Mouse (Mus musculus) CH12.LX (cell line): ENCODE results near the gene Ager. TPM values are rescaled to one million over a fixed set of nuclear protein-coding genes. Genes with fewer than 3 reads are reported as not detected.

Source experiments
- DNase-seq: peaks from one replicate; pipeline ENCODE4 v3.0.0-alpha.2; 2013; ENCODE audit errors: extremely low read depth
- H3K27ac ChIP-seq: 2 replicates; pipeline ENCODE4 v1.5.1; 2012; ENCODE audit warnings: low read depth, mild to moderate bottlenecking, control low read depth, moderate library complexity; ENCODE audit not compliant: insufficient read depth
- H3K27me3 ChIP-seq: replicated peaks from 2 replicates; pipeline ENCODE3; 2012; ENCODE audit warnings: inconsistent platforms
- H3K36me3 ChIP-seq, 2 experiments: replicated peaks in 1 of 2; 2 replicates each; pipeline versions ENCODE3 to v1.6.1; 2012; ENCODE audit warnings: inconsistent platforms in 1 of 2, low read length in 1 of 2, mild to moderate bottlenecking in 1 of 2, mixed read lengths in 1 of 2, moderate library complexity in 1 of 2; ENCODE audit not compliant: control insufficient read depth in 1 of 2, insufficient read depth in 1 of 2
- H3K4me1 ChIP-seq, 2 experiments: 2 replicates each; pipeline ENCODE4 v1.6.1; 2012; ENCODE audit warnings: inconsistent platforms in 1 of 2, moderate library complexity in 1 of 2; ENCODE audit not compliant: insufficient read depth in 2 of 2, control insufficient read depth in 1 of 2
- H3K4me2 ChIP-seq: 2 replicates; pipeline ENCODE4 v1.6.1; 2012; ENCODE audit warnings: low read depth, mild to moderate bottlenecking, control low read depth; ENCODE audit not compliant: poor library complexity, insufficient read depth, severe bottlenecking
- H3K4me3 ChIP-seq, 3 experiments: fragments of 150-350 bp in 1 of 3; sonication (generic) in 1 of 3; replicated peaks in 1 of 3; 2 replicates each; pipeline versions ENCODE3 to v1.5.1; 2011 to 2012; ENCODE audit warnings: low read depth in 2 of 3, low read length in 2 of 3, mild to moderate bottlenecking in 2 of 3, moderate library complexity in 2 of 3, control low read depth in 1 of 3, improper control_type of control experiment in 1 of 3, inconsistent platforms in 1 of 3, mixed read lengths in 1 of 3; ENCODE audit not compliant: poor library complexity in 1 of 3
- H3K79me2 ChIP-seq: replicated peaks from 2 replicates; pipeline ENCODE4 v1.6.1; 2012; ENCODE audit warnings: mild to moderate bottlenecking, moderate library complexity; ENCODE audit not compliant: control insufficient read depth, poor library complexity, insufficient read depth, severe bottlenecking; ENCODE audit errors: extremely low read depth
- H3K9ac ChIP-seq: 2 replicates; pipeline ENCODE4 v1.6.1; 2012; ENCODE audit warnings: low read depth, mild to moderate bottlenecking, control low read depth, moderate library complexity; ENCODE audit not compliant: insufficient read depth
- H3K9me3 ChIP-seq: replicated peaks from 2 replicates; pipeline ENCODE3; 2012; ENCODE audit warnings: low read length, inconsistent platforms, mixed read lengths
- CHD1 ChIP-seq: IDR thresholded peaks from 2 replicates; pipeline ENCODE4 v1.6.1; 2012; ENCODE audit warnings: low read depth, low read length, improper control_type of control experiment, inconsistent platforms
- CHD2 ChIP-seq: IDR thresholded peaks from 2 replicates; pipeline ENCODE4 v1.6.1; 2011; ENCODE audit warnings: low read length, improper control_type of control experiment
- CTCF ChIP-seq, 2 experiments: IDR thresholded peaks in 1 of 2; conservative IDR thresholded peaks in 1 of 2; 2 replicates each; pipeline ENCODE4 v1.5.1; 2011 to 2012; ENCODE audit warnings: low read depth in 2 of 2, low read length in 2 of 2, improper control_type of control experiment in 1 of 2, inconsistent platforms in 1 of 2, mild to moderate bottlenecking in 1 of 2, moderate library complexity in 1 of 2
- E2F4 ChIP-seq: IDR thresholded peaks from 2 replicates; pipeline ENCODE4 v1.6.1; 2011; ENCODE audit warnings: low read depth, low read length, improper control_type of control experiment; ENCODE audit not compliant: insufficient replicate concordance
- EP300 ChIP-seq: IDR thresholded peaks from 2 replicates; pipeline ENCODE4 v1.6.1; 2011; ENCODE audit warnings: low read length, improper control_type of control experiment
- HCFC1 ChIP-seq: IDR thresholded peaks from 2 replicates; pipeline ENCODE4 v1.6.1; 2012; ENCODE audit warnings: low read depth, mild to moderate bottlenecking, inconsistent platforms, low read length, improper control_type of control experiment
- KAT2A ChIP-seq: IDR thresholded peaks from 2 replicates; pipeline ENCODE4 v1.6.1; 2012; ENCODE audit warnings: low read length, improper control_type of control experiment, inconsistent platforms; ENCODE audit not compliant: insufficient replicate concordance
- MAFK ChIP-seq: IDR thresholded peaks from 2 replicates; pipeline ENCODE4 v1.6.1; 2011; ENCODE audit warnings: low read length, improper control_type of control experiment; ENCODE audit not compliant: insufficient replicate concordance
- MAZ ChIP-seq: IDR thresholded peaks from 2 replicates; pipeline ENCODE4 v1.6.1; 2012; ENCODE audit warnings: low read depth, mild to moderate bottlenecking, inconsistent platforms, low read length, improper control_type of control experiment, moderate library complexity
- MEF2A ChIP-seq: IDR thresholded peaks from 2 replicates; pipeline ENCODE4 v1.6.1; 2014; ENCODE audit warnings: low read depth, mild to moderate bottlenecking, inconsistent platforms, low read length, improper control_type of control experiment, borderline replicate concordance
- MXI1 ChIP-seq: IDR thresholded peaks from 2 replicates; pipeline ENCODE4 v1.6.1; 2011; ENCODE audit warnings: mild to moderate bottlenecking, low read depth, low read length, improper control_type of control experiment
- MYC ChIP-seq: IDR thresholded peaks from 2 replicates; pipeline ENCODE4 v1.6.1; 2011; ENCODE audit warnings: low read depth, mild to moderate bottlenecking, improper control_type of control experiment, low read length
- PAX5 ChIP-seq: IDR thresholded peaks from 2 replicates; pipeline ENCODE4 v1.6.1; 2012; ENCODE audit warnings: low read length, inconsistent platforms, mixed read lengths
- POLR2A ChIP-seq: IDR thresholded peaks from 2 replicates; pipeline ENCODE4 v1.6.1; 2011; ENCODE audit warnings: low read depth, mild to moderate bottlenecking, improper control_type of control experiment, low read length
- RAD21 ChIP-seq: IDR thresholded peaks from 2 replicates; pipeline ENCODE4 v1.6.1; 2011; ENCODE audit warnings: low read depth, mild to moderate bottlenecking, low read length, improper control_type of control experiment, moderate library complexity
- RCOR1 ChIP-seq: conservative IDR thresholded peaks from 2 replicates; pipeline ENCODE4 v1.6.1; 2012; ENCODE audit warnings: low read depth, mild to moderate bottlenecking, inconsistent platforms, low read length, improper control_type of control experiment
- SIN3A ChIP-seq: IDR thresholded peaks from 2 replicates; pipeline ENCODE4 v1.6.1; 2012; ENCODE audit warnings: low read length, improper control_type of control experiment, inconsistent platforms
- SMC3 ChIP-seq: IDR thresholded peaks from 2 replicates; pipeline ENCODE4 v1.6.1; 2011; ENCODE audit warnings: low read depth, low read length, improper control_type of control experiment
- UBTF ChIP-seq: IDR thresholded peaks from 2 replicates; pipeline ENCODE4 v1.6.1; 2012; ENCODE audit warnings: low read depth, mild to moderate bottlenecking, inconsistent platforms, low read length, improper control_type of control experiment, moderate library complexity
- USF1 ChIP-seq: IDR thresholded peaks from 2 replicates; pipeline ENCODE4 v1.6.1; 2014; ENCODE audit warnings: low read depth, mild to moderate bottlenecking, inconsistent platforms, low read length, improper control_type of control experiment
- USF2 ChIP-seq: conservative IDR thresholded peaks from 2 replicates; pipeline ENCODE4 v1.6.1; 2011; ENCODE audit warnings: low read depth, low read length, improper control_type of control experiment
- ZC3H11A ChIP-seq: IDR thresholded peaks from 2 replicates; pipeline ENCODE4 v1.6.1; 2012; ENCODE audit warnings: low read depth, mild to moderate bottlenecking, inconsistent platforms, low read length, improper control_type of control experiment
- ZNF384 ChIP-seq: IDR thresholded peaks from 2 replicates; pipeline ENCODE4 v1.6.1; 2012; ENCODE audit warnings: low read depth, low read length, improper control_type of control experiment, inconsistent platforms
- dilution Hi-C: fragments of 300-500 bp; cut with MboI; formaldehyde crosslinking; loops from 2 replicates; pipeline ENCODE4 v1.14.3; 2020; ENCODE audit warnings: low sequenced_read_pairs; ENCODE audit not compliant: extremely low pct_unique_long_range_greater_than_20kb, extremely low pct_ligation_motif_present
- in situ Hi-C: fragments of 300-500 bp; cut with MboI; formaldehyde crosslinking; loops from 3 replicates; pipeline ENCODE4 v1.14.3; 2019; ENCODE audit warnings: low sequenced_read_pairs, low pct_ligation_motif_present, low pct_unique_long_range_greater_than_20kb, mixed read lengths
- polyA plus RNA-seq: library from polyadenylated mRNA; unstranded; fragments of >175 nt; gene quantifications from 2 replicates; pipeline ENCODE4 v1.2.1, GENCODE M21; 2012; ENCODE audit warnings: low read depth; ENCODE audit not compliant: insufficient read length
- total RNA-seq, 2 experiments: library from RNA; depleted of rRNA; stranded (reverse); fragments of 300-350 nt in 1 of 2; fragments of >200 nt in 1 of 2; gene quantifications; 2 replicates each; pipeline ENCODE4 v1.2.3; 2012 to 2014

Ager gene
- total and polyA plus RNA-seq, 3 experiments: 0.55 to 3.5 (median 0.81) TPM

GRCm38 (mm10) chr17:34549843-34550242, 47.8 kb upstream of the Ager start:
- Histone ChIP-seq H3K36me3 (peaks cover 12 to 50% of the 10 kb centered on the region in 2 experiments), H3K27me3 (no peaks in the 10 kb centered on the region), H3K9ac (no peak overlapping the region)
- no peak for TF ChIP-seq HCFC1
- no peak for TF ChIP-seq RCOR1
- no peak for TF ChIP-seq MEF2A
- TF ChIP-seq RAD21: no peak
- TF ChIP-seq, all 38 proteins: peak for 0
- Histone ChIP-seq H3K79me2 (no peaks in the 10 kb centered on the region), H3K9me3 (no peaks in the 10 kb centered on the region), H3K4me3 (no peak overlapping the region), H3K4me2 (no peak overlapping the region), H3K4me1 (peaks cover 0 to 7% of the 10 kb centered on the region in 2 experiments; a peak in 2 of 4 replicates), H3K27ac (no peak overlapping the region)
- in situ Hi-C loops (loop anchor here (10.0 kb wide), 3 partner anchors 105 to 305 kb away; no protein-coding TSS in a partner anchor), dilution Hi-C loops (no loop called here)
- DNase-seq: no peak

- Histone ChIP-seq H3K36me3 (peaks cover 0 to 36% of the 10 kb centered on the region in 2 experiments), H3K4me3 (no peak overlapping the region), H3K9ac (no peak overlapping the region), H3K4me1 (no peaks in the 10 kb centered on the region), H3K27ac (no peak overlapping the region), H3K79me2 (no peaks in the 10 kb centered on the region), H3K4me2 (no peak overlapping the region), H3K27me3 (no peaks in the 10 kb centered on the region), H3K9me3 (no peaks in the 10 kb centered on the region)
- TF ChIP-seq PAX5 (no peak), CTCF (conservative IDR thresholded peaks at IDR 0.05 in 1 of 2, IDR thresholded peaks at IDR 0.05 in 1 of 2; ENCODE audit: low read depth in 2 of 2, low read length in 2 of 2) (peak; percentile 87 to 92), KAT2A (no peak), POLR2A (no peak), EP300 (no peak), SIN3A (no peak), SMC3 (peak; percentile 85), E2F4 (no peak), USF1 (no peak), MXI1 (no peak), CHD2 (no peak), ZC3H11A (0 out of 2 replicates have a peak, but pooled peaks have one; percentile 59), MAFK (no peak), CHD1 (no peak), RAD21 (peak; percentile 76), MYC (no peak), MAZ (no peak), ZNF384 (no peak), USF2 (no peak), HCFC1 (no peak), UBTF (no peak)
- dilution Hi-C loops (no loop called here), in situ Hi-C loops (loop anchor here (10.0 kb wide), 2 partner anchors 111 to 311 kb away; no protein-coding TSS in a partner anchor)
- DNase-seq: peak; percentile 74
These were observed 42.2 kb upstream of the Ager start for GRCm38 (mm10) chr17:34555483-34555882.
